Mouse (Mus musculus): ENCODE results near the gene Sdc1.

The Sdc1 gene

GRCm38 (mm10) chr12:8810966-8811365, 39.8 kb downstream of the Sdc1 start:
- in situ Hi-C loops (cut with MboI; ENCODE audit: low pct_unique_long_range_greater_than_20kb in 1 of 2, low sequenced_read_pairs in 2 of 2, unreplicated experiment in 1 of 2) = no loop called here

GRCm38 (mm10) chr12:8811441-8811871, 40.3 kb downstream of the Sdc1 start:
- in situ Hi-C loops (cut with MboI; ENCODE audit: low pct_unique_long_range_greater_than_20kb in 1 of 2, low sequenced_read_pairs in 2 of 2, unreplicated experiment in 1 of 2) = no loop called here

- in situ Hi-C loops (cut with MboI; ENCODE audit: low pct_unique_long_range_greater_than_20kb in 1 of 2, low sequenced_read_pairs in 2 of 2, unreplicated experiment in 1 of 2) = no loop called here
Measured at GRCm38 (mm10) chr12:8811894-8812560, 40.9 kb downstream of the Sdc1 start.

- in situ Hi-C loops (cut with MboI; ENCODE audit: low pct_unique_long_range_greater_than_20kb in 1 of 2, low sequenced_read_pairs in 2 of 2, unreplicated experiment in 1 of 2) = no loop called here
Measured at GRCm38 (mm10) chr12:8817467-8818232, 46.5 kb downstream of the Sdc1 start.

- in situ Hi-C loops (cut with MboI; ENCODE audit: low pct_unique_long_range_greater_than_20kb in 1 of 2, low sequenced_read_pairs in 2 of 2, unreplicated experiment in 1 of 2) = no loop called here
Measured at GRCm38 (mm10) chr12:8818233-8818672, 47.1 kb downstream of the Sdc1 start.

GRCm38 (mm10) chr12:8824995-8825703, 54.0 kb downstream of the Sdc1 start:
- in situ Hi-C loops (cut with MboI; ENCODE audit: low pct_unique_long_range_greater_than_20kb in 1 of 2, low sequenced_read_pairs in 2 of 2, unreplicated experiment in 1 of 2) = no loop called here

GRCm38 (mm10) chr12:8827014-8827715, 56.0 kb downstream of the Sdc1 start:
- in situ Hi-C loops (cut with MboI; ENCODE audit: low pct_unique_long_range_greater_than_20kb in 1 of 2, low sequenced_read_pairs in 2 of 2, unreplicated experiment in 1 of 2) = no loop called here

- in situ Hi-C loops (cut with MboI; ENCODE audit: low pct_unique_long_range_greater_than_20kb in 1 of 2, low sequenced_read_pairs in 2 of 2, unreplicated experiment in 1 of 2) = no loop called here
Measured at GRCm38 (mm10) chr12:8829032-8829660, 58.0 kb downstream of the Sdc1 start.

GRCm38 (mm10) chr12:8829661-8830040, 58.5 kb downstream of the Sdc1 start:
- in situ Hi-C loops (cut with MboI; ENCODE audit: low pct_unique_long_range_greater_than_20kb in 1 of 2, low sequenced_read_pairs in 2 of 2, unreplicated experiment in 1 of 2) = no loop called here

GRCm38 (mm10) chr12:8830967-8831635, 60.0 kb downstream of the Sdc1 start:
- in situ Hi-C loops (cut with MboI; ENCODE audit: low pct_unique_long_range_greater_than_20kb in 1 of 2, low sequenced_read_pairs in 2 of 2, unreplicated experiment in 1 of 2) = no loop called here

- in situ Hi-C loops (cut with MboI; ENCODE audit: low pct_unique_long_range_greater_than_20kb in 1 of 2, low sequenced_read_pairs in 2 of 2, unreplicated experiment in 1 of 2) = no loop called here
Measured at GRCm38 (mm10) chr12:8831710-8832109, 60.6 kb downstream of the Sdc1 start.

- in situ Hi-C loops (cut with MboI; ENCODE audit: low pct_unique_long_range_greater_than_20kb in 1 of 2, low sequenced_read_pairs in 2 of 2, unreplicated experiment in 1 of 2) = no loop called here
Measured at GRCm38 (mm10) chr12:8840782-8841325, 69.7 kb downstream of the Sdc1 start.

- in situ Hi-C loops (cut with MboI; ENCODE audit: low pct_unique_long_range_greater_than_20kb in 1 of 2, low sequenced_read_pairs in 2 of 2, unreplicated experiment in 1 of 2) = no loop called here
Measured at GRCm38 (mm10) chr12:8842725-8843124, 71.6 kb downstream of the Sdc1 start.

Measured in mouse embryonic stem cell (cell line).